Mouse (Mus musculus) stomach, postnatal 0 days (tissue): ENCODE measurements at regions not wholly inside any gene's neighbourhood (a gene's known extent, or its start where the extent isn't known, plus 50 kb on each side); places are given as distances from the start of the nearest gene placed in this dataset.

Source experiments
- CTCF ChIP-seq: IDR thresholded peaks from 2 replicates; pipeline ENCODE4 v1.5.1; 2016; ENCODE audit warnings: antibody characterized with exemption, low read depth, mild to moderate bottlenecking, moderate library complexity
- EP300 ChIP-seq: optimal IDR thresholded peaks from 2 replicates; pipeline ENCODE3; 2016; ENCODE audit warnings: antibody characterized with exemption

- TF ChIP-seq CTCF (no peak), EP300 (no peak)
Observed at GRCm38 (mm10) chr12:99634726-99635125, 71.3 kb upstream of the Foxn3 start.
